Mouse (Mus musculus): ENCODE results near the gene Rptor.
A peak's percentile ranks its signal among the peaks of the same experiment; 100 is the strongest.

Gene Rptor

GRCm38 (mm10) chr11:119685477-119685876 is 82.8 kb downstream of the Rptor start:
- peak; percentile 84 to 92 for DNase-seq (ENCODE audit: inconsistent age in 2 of 2, low spot score in 1 of 2)

GRCm38 (mm10) chr11:119685910-119686659 is 83.4 kb downstream of the Rptor start:
- DNase-seq (ENCODE audit: inconsistent age in 2 of 2, low spot score in 1 of 2) = peak; percentile 34 to 62

- DNase-seq (ENCODE audit: inconsistent age in 2 of 2, low spot score in 1 of 2) = peak in 1 of 2 experiments; percentile 65
Measured at GRCm38 (mm10) chr11:119687316-119687715, 84.6 kb downstream of the Rptor start.

- peak in 1 of 2 experiments; percentile 71 for DNase-seq (ENCODE audit: inconsistent age in 2 of 2, low spot score in 1 of 2)
Measured at GRCm38 (mm10) chr11:119687966-119688365, 85.3 kb downstream of the Rptor start.

GRCm38 (mm10) chr11:119689936-119690335 is 87.2 kb downstream of the Rptor start:
- DNase-seq (ENCODE audit: inconsistent age in 2 of 2, low spot score in 1 of 2) = no peak

GRCm38 (mm10) chr11:119692196-119692910 is 89.6 kb downstream of the Rptor start:
- DNase-seq (ENCODE audit: inconsistent age in 2 of 2, low spot score in 1 of 2) = no peak

GRCm38 (mm10) chr11:119692911-119693261 is 90.2 kb downstream of the Rptor start:
- DNase-seq (ENCODE audit: inconsistent age in 2 of 2, low spot score in 1 of 2) = no peak

GRCm38 (mm10) chr11:119694146-119694860 is 91.6 kb downstream of the Rptor start:
- DNase-seq (ENCODE audit: inconsistent age in 2 of 2, low spot score in 1 of 2) = no peak

- DNase-seq (ENCODE audit: inconsistent age in 2 of 2, low spot score in 1 of 2) = no peak
Measured at GRCm38 (mm10) chr11:119696401-119696800, 93.7 kb downstream of the Rptor start.

- DNase-seq (ENCODE audit: inconsistent age in 2 of 2, low spot score in 1 of 2) = peak in 1 of 2 experiments; percentile 48
Measured at GRCm38 (mm10) chr11:119705381-119706066, 102.8 kb downstream of the Rptor start.

- DNase-seq (ENCODE audit: inconsistent age in 2 of 2, low spot score in 1 of 2) = no peak
Measured at GRCm38 (mm10) chr11:119707259-119707658, 104.6 kb downstream of the Rptor start.

- DNase-seq (ENCODE audit: inconsistent age in 2 of 2, low spot score in 1 of 2) = no peak
Measured at GRCm38 (mm10) chr11:119709239-119709638, 106.5 kb downstream of the Rptor start.

GRCm38 (mm10) chr11:119710338-119710737 is 107.6 kb downstream of the Rptor start:
- no peak for DNase-seq (ENCODE audit: inconsistent age in 2 of 2, low spot score in 1 of 2)

- DNase-seq (ENCODE audit: inconsistent age in 2 of 2, low spot score in 1 of 2) = no peak
Measured at GRCm38 (mm10) chr11:119710822-119711221, 108.1 kb downstream of the Rptor start.

GRCm38 (mm10) chr11:119715437-119715836 is 112.7 kb downstream of the Rptor start:
- no peak for DNase-seq (ENCODE audit: inconsistent age in 2 of 2, low spot score in 1 of 2)

- no peak for DNase-seq (ENCODE audit: inconsistent age in 2 of 2, low spot score in 1 of 2)
Measured at GRCm38 (mm10) chr11:119715841-119716596, 113.3 kb downstream of the Rptor start.

GRCm38 (mm10) chr11:119718115-119718514 is 115.4 kb downstream of the Rptor start:
- no peak for DNase-seq (ENCODE audit: inconsistent age in 2 of 2, low spot score in 1 of 2)

GRCm38 (mm10) chr11:119720101-119721048 is 117.7 kb downstream of the Rptor start:
- DNase-seq (ENCODE audit: inconsistent age in 2 of 2, low spot score in 1 of 2) = peak in 1 of 2 experiments; percentile 63

- DNase-seq (ENCODE audit: inconsistent age in 2 of 2, low spot score in 1 of 2) = no peak
Measured at GRCm38 (mm10) chr11:119724709-119725108, 122.0 kb downstream of the Rptor start.
